Mouse (Mus musculus) adrenal gland, postnatal 14 days (tissue): ENCODE results near the gene Ccni. TPM values are rescaled to one million over a fixed set of nuclear protein-coding genes. Genes with fewer than 3 reads are reported as not detected.

ENCODE experiments used
- DNase-seq: peaks from one replicate; pipeline ENCODE4 v3.0.0; 2021; ENCODE audit warnings: mixed read lengths
- long read RNA-seq, 2 experiments: library from polyadenylated mRNA; stranded (forward); transcript quantifications; one replicate each; pipeline ENCODE4 v2.0.0; 2021
- total RNA-seq: library from RNA; stranded (reverse); gene quantifications from 2 replicates; pipeline ENCODE4 v1.2.3, GENCODE M21; 2021

Ccni gene
- 240 and 262 TPM in 2 replicates for total RNA-seq
- long read RNA-seq, experiment 1, transcript Ccni-201 (7 exons, 2,804 nt): major isoform, 52 of 68 reads
- long read RNA-seq, experiment 1, partial matches to known transcripts: 5 of 68 reads
- long read RNA-seq, experiment 1, other reads (novel, unspliced or antisense): 11 of 68 reads
- long read RNA-seq, experiment 2, transcript Ccni-201 (7 exons, 2,804 nt): major isoform, 34 of 46 reads
- long read RNA-seq, experiment 2, partial matches to known transcripts: 2 of 46 reads
- long read RNA-seq, experiment 2, other reads (novel, unspliced or antisense): 10 of 46 reads

GRCm38 (mm10) chr5:93206109-93207005 lies at the start of gene Ccni, which contains the start of gene 2010109A12Rik:
TSS of gene Ccni (minus strand) at chr5:93206495.
TSS of gene 2010109A12Rik (plus strand) at chr5:93206518.
- peak; percentile 97 for DNase-seq

- DNase-seq: no peak
Measured at GRCm38 (mm10) chr5:93255759-93256265, 49.5 kb upstream of the Ccni start.

- peak; percentile 83 for DNase-seq
Measured at GRCm38 (mm10) chr5:93251001-93251760, 44.9 kb upstream of the Ccni start.

GRCm38 (mm10) chr5:93249940-93250578 lies 43.8 kb upstream of the Ccni start:
- no peak for DNase-seq

GRCm38 (mm10) chr5:93245280-93245679 lies 39.0 kb upstream of the Ccni start:
- no peak for DNase-seq

- DNase-seq: no peak
Measured at GRCm38 (mm10) chr5:93239590-93240544, 33.6 kb upstream of the Ccni start.

- DNase-seq: no peak
Measured at GRCm38 (mm10) chr5:93236541-93236940, 30.2 kb upstream of the Ccni start.

GRCm38 (mm10) chr5:93235888-93236287 lies 29.6 kb upstream of the Ccni start:
- no peak for DNase-seq

- no peak for DNase-seq
Measured at GRCm38 (mm10) chr5:93234605-93235004, 28.3 kb upstream of the Ccni start.

- no peak for DNase-seq
Measured at GRCm38 (mm10) chr5:93234130-93234529, 27.8 kb upstream of the Ccni start.

- no peak for DNase-seq
Measured at GRCm38 (mm10) chr5:93232838-93233237, 26.5 kb upstream of the Ccni start.

GRCm38 (mm10) chr5:93231721-93232120 lies 25.4 kb upstream of the Ccni start:
- no peak for DNase-seq

GRCm38 (mm10) chr5:93229527-93229926 lies 23.2 kb upstream of the Ccni start:
- DNase-seq: no peak

- no peak for DNase-seq
Measured at GRCm38 (mm10) chr5:93227157-93227556, 20.9 kb upstream of the Ccni start.

- DNase-seq: no peak
Measured at GRCm38 (mm10) chr5:93224549-93224948, 18.3 kb upstream of the Ccni start.

- peak; percentile 63 for DNase-seq
Measured at GRCm38 (mm10) chr5:93221661-93222060, 15.4 kb upstream of the Ccni start.

GRCm38 (mm10) chr5:93218375-93218774 lies 12.1 kb upstream of the Ccni start:
- no peak for DNase-seq

GRCm38 (mm10) chr5:93207555-93207954 lies 1.3 kb upstream of the Ccni start:
- DNase-seq: no peak

GRCm38 (mm10) chr5:93207006-93207348 lies 682 bp upstream of the Ccni start:
- DNase-seq: peak; percentile 47

- peak; percentile 69 for DNase-seq
Measured at GRCm38 (mm10) chr5:93205371-93206108, 755 bp downstream of the Ccni start.
